Mouse (Mus musculus): ENCODE measurements around the gene Rgs7. TPM values are rescaled to one million over a fixed set of nuclear protein-coding genes. Genes with fewer than 3 reads are reported as not detected.

The Rgs7 gene
- polyA plus RNA-seq (2014; fragmentation: Illumina TruSeq; extraction: RNeasy Lipid Tissue Mini Kit (QIAGEN cat#74804); ENCODE audit: low read depth, low replicate concordance), result 0.28 TPM

GRCm38 (mm10) chr1:175491861-175492682 lies at the start of gene Rgs7:
TSS of gene Rgs7 (minus strand) at chr1:175492500.

Other genes with a start within 250 kb of the Rgs7 start
- 1.3 TPM for gene Kmo, start 127.9 kb upstream of the Rgs7 start, polyA plus RNA-seq (2014; fragmentation: Illumina TruSeq; extraction: RNeasy Lipid Tissue Mini Kit (QIAGEN cat#74804); ENCODE audit: low read depth, low replicate concordance)
- gene Fh1, start 133.1 kb upstream of the Rgs7 start, polyA plus RNA-seq (2014; fragmentation: Illumina TruSeq; extraction: RNeasy Lipid Tissue Mini Kit (QIAGEN cat#74804); ENCODE audit: low read depth, low replicate concordance), result 72.4 TPM
- gene Opn3, start 200.3 kb upstream of the Rgs7 start, polyA plus RNA-seq (2014; fragmentation: Illumina TruSeq; extraction: RNeasy Lipid Tissue Mini Kit (QIAGEN cat#74804); ENCODE audit: low read depth, low replicate concordance), result 11.8 TPM
- gene Chml, start 200.4 kb upstream of the Rgs7 start, polyA plus RNA-seq (2014; fragmentation: Illumina TruSeq; extraction: RNeasy Lipid Tissue Mini Kit (QIAGEN cat#74804); ENCODE audit: low read depth, low replicate concordance), result 17.2 TPM
- gene Wdr64, start 206.1 kb upstream of the Rgs7 start, polyA plus RNA-seq (2014; fragmentation: Illumina TruSeq; extraction: RNeasy Lipid Tissue Mini Kit (QIAGEN cat#74804); ENCODE audit: low read depth, low replicate concordance), result 269 TPM

Data from testis, adult 10 weeks (tissue).